Mouse (Mus musculus): ENCODE measurements around the gene Prkci. TPM values are rescaled to one million over a fixed set of nuclear protein-coding genes. Genes with fewer than 3 reads are reported as not detected.

Gene Prkci
- polyA plus RNA-seq, 1 experiment from 2014 or later = 15.1 TPM

- WGBS = 1% methylated on average over 4 of the region's 4 CpGs
- H3K9ac ChIP-seq = peak overlapping the region; percentile 93
- no peaks in the 10 kb centered on the region for H3K9me3 ChIP-seq (replicated peaks)
- H3K27ac ChIP-seq = peak overlapping the region; percentile 93
- peaks cover 37% of the 10 kb centered on the region for H3K4me1 ChIP-seq (replicated peaks)
- H3K4me2 ChIP-seq = peak overlapping the region; percentile 64
- peak overlapping the region; percentile 90 for H3K4me3 ChIP-seq
- H3K36me3 ChIP-seq = no peaks in the 10 kb centered on the region
- H3K27me3 ChIP-seq = no peaks in the 10 kb centered on the region
- ATAC-seq (replicated peaks; ENCODE audit: insufficient number of reproducible peaks, insufficient read depth, low FRiP score, low read depth) = no peak
Measured at GRCm38 (mm10) chr3:30996688-30997014, 1.1 kb downstream of the Prkci start.

- Histone ChIP-seq H3K27ac (peak overlapping the region; percentile 74), H3K4me3 (no peak overlapping the region), H3K9me3 (replicated peaks) (no peaks in the 10 kb centered on the region), H3K4me1 (replicated peaks) (peaks cover 37% of the 10 kb centered on the region), H3K4me2 (no peak overlapping the region), H3K36me3 (no peaks in the 10 kb centered on the region), H3K9ac (no peak overlapping the region), H3K27me3 (no peaks in the 10 kb centered on the region)
- ATAC-seq (replicated peaks; ENCODE audit: insufficient number of reproducible peaks, insufficient read depth, low FRiP score, low read depth) = no peak
- WGBS = 58% methylated on average over 10 of the region's 10 CpGs
Measured at GRCm38 (mm10) chr3:30999401-31000017, 4.0 kb downstream of the Prkci start.

DNA sequence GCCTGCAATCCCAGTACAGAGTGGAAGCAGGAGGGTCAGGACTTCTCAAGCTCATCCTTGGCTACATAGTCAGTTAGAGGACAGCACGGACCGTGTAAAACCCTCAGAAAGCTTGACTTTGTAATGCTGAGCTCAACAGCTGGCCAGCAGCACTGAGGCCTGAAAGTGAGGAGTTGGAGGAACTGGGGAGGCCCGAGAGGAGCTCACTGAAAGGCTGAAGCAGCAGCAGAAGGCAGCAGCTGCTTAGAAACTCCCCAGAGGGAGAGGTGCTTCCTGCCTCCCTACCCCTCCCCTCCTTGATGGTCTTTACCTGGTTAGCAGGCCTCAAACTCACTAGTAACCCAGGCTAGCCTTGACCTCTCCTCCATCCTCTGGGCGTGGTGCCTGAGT lies 4.5 kb downstream of the Prkci start:
- Histone ChIP-seq H3K27me3 (no peaks in the 10 kb centered on the region), H3K9me3 (replicated peaks) (no peaks in the 10 kb centered on the region), H3K4me1 (replicated peaks) (peaks cover 32% of the 10 kb centered on the region), H3K27ac (peak overlapping the region; percentile 74), H3K36me3 (no peaks in the 10 kb centered on the region), H3K4me3 (no peak overlapping the region), H3K4me2 (no peak overlapping the region), H3K9ac (no peak overlapping the region)
- ATAC-seq (replicated peaks; ENCODE audit: insufficient number of reproducible peaks, insufficient read depth, low FRiP score, low read depth) = no peak
- WGBS = 43% methylated on average over 4 of the region's 4 CpGs

GRCm38 (mm10) chr3:31001048-31001676 lies 5.6 kb downstream of the Prkci start:
- Histone ChIP-seq H3K36me3 (no peaks in the 10 kb centered on the region), H3K27me3 (no peaks in the 10 kb centered on the region), H3K4me1 (replicated peaks) (peaks cover 32% of the 10 kb centered on the region), H3K9me3 (replicated peaks) (no peaks in the 10 kb centered on the region), H3K27ac (no peak overlapping the region), H3K4me3 (no peak overlapping the region), H3K9ac (no peak overlapping the region), H3K4me2 (no peak overlapping the region)
- 60% methylated on average over 3 of the region's 3 CpGs for WGBS
- no peak for ATAC-seq (replicated peaks; ENCODE audit: insufficient number of reproducible peaks, insufficient read depth, low FRiP score, low read depth)

GRCm38 (mm10) chr3:31004320-31005209 lies 9.0 kb downstream of the Prkci start:
- Histone ChIP-seq H3K27ac (no peak overlapping the region), H3K9ac (no peak overlapping the region), H3K4me3 (no peak overlapping the region), H3K4me2 (no peak overlapping the region), H3K36me3 (no peaks in the 10 kb centered on the region), H3K9me3 (replicated peaks) (no peaks in the 10 kb centered on the region), H3K27me3 (no peaks in the 10 kb centered on the region), H3K4me1 (replicated peaks) (peaks cover 9% of the 10 kb centered on the region)
- ATAC-seq (replicated peaks; ENCODE audit: insufficient number of reproducible peaks, insufficient read depth, low FRiP score, low read depth) = no peak
- 75% methylated on average over 6 of the region's 6 CpGs for WGBS

GRCm38 (mm10) chr3:31014374-31014773 lies 18.8 kb downstream of the Prkci start:
- H3K9ac ChIP-seq = no peak overlapping the region
- no peaks in the 10 kb centered on the region for H3K36me3 ChIP-seq
- no peak overlapping the region for H3K4me2 ChIP-seq
- no peaks in the 10 kb centered on the region for H3K27me3 ChIP-seq
- H3K4me1 ChIP-seq (replicated peaks) = peaks cover 6% of the 10 kb centered on the region; the same call in 1 of the 2 replicates
- H3K27ac ChIP-seq = no peak overlapping the region
- no peak overlapping the region for H3K4me3 ChIP-seq
- no peak for ATAC-seq (replicated peaks; ENCODE audit: insufficient number of reproducible peaks, insufficient read depth, low FRiP score, low read depth)
- H3K9me3 ChIP-seq (replicated peaks) = no peaks in the 10 kb centered on the region
- WGBS = 80% methylated on average over 2 of the region's 2 CpGs

- no peak for ATAC-seq (replicated peaks; ENCODE audit: insufficient number of reproducible peaks, insufficient read depth, low FRiP score, low read depth)
- Histone ChIP-seq H3K27ac (0 out of 2 replicates have a peak overlapping the region, but pooled peaks have one; percentile 28), H3K9ac (no peak overlapping the region)
Measured at GRCm38 (mm10) chr3:31015682-31016443, 20.3 kb downstream of the Prkci start.

DNA sequence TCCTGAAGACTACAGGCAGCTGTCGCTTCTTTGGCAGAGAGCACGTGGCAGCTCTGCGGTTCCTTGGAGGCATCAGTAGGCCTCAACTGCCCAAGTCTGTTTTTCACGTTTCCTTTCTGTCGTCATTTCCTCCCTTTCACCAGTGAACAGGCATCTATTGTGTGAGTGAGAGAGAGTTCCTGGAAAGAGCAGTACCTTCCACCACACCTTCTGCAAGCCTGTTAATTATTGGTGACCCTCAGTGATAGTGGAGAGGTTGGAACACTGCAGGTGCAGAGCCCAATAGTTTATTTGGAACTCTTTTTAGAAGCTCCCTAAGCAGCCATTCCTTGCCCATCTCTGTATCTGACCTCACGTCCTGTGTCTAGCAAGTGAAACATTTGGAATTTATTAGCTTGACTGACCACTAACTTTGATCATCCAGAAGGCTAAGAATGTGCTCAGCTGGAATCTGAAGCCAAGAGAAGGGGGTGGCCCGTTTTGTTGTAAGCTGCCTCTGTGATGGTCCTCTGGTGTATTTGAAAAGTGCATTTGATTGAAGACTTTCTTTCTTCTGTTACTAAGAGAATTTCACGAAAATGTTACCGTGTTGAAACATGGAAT lies 21.1 kb downstream of the Prkci start:
- peaks cover 6% of the 10 kb centered on the region; the same call in 1 of the 2 replicates for H3K4me1 ChIP-seq (replicated peaks)
- H3K27ac ChIP-seq = no peak overlapping the region
- ATAC-seq (replicated peaks; ENCODE audit: insufficient number of reproducible peaks, insufficient read depth, low FRiP score, low read depth) = no peak
- H3K4me2 ChIP-seq = no peak overlapping the region
- peaks cover 2% of the 10 kb centered on the region; the same call in 1 of the 2 replicates for H3K36me3 ChIP-seq
- H3K4me3 ChIP-seq = no peak overlapping the region
- H3K9me3 ChIP-seq (replicated peaks) = no peaks in the 10 kb centered on the region
- no peaks in the 10 kb centered on the region for H3K27me3 ChIP-seq
- 45% methylated on average over 9 of the region's 9 CpGs for WGBS
- no peak overlapping the region for H3K9ac ChIP-seq

More at GRCm38 (mm10) chr3:31015682-31016443, 20.3 kb downstream of the Prkci start:
- Histone ChIP-seq H3K27me3 (no peaks in the 10 kb centered on the region), H3K4me1 (replicated peaks) (peaks cover 6% of the 10 kb centered on the region; the same call in 1 of the 2 replicates), H3K4me2 (no peak overlapping the region), H3K4me3 (no peak overlapping the region), H3K9me3 (replicated peaks) (no peaks in the 10 kb centered on the region), H3K36me3 (peaks cover 2% of the 10 kb centered on the region; the same call in 1 of the 2 replicates)
- 73% methylated on average over 10 of the region's 10 CpGs for WGBS

DNA sequence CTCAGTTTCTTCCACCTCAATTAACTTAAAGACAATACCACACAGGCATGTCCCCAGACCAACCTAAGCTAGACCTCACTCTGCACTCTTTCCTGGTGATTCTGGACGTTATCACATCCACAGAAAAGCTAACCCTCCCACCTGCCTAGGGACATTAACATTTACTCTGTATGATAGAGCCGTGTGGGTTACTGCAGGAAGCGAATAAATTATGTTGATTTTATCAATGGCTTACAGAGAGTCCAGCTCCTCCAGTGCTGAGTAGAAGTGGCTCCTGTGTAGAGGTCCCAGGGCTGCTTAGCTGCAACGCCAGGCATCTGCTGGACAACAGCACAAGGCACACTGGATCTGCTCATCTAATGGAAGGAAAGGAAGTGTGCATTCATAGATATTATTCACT lies 22.1 kb downstream of the Prkci start:
- WGBS = 64% methylated on average over 4 of the region's 4 CpGs
- Histone ChIP-seq H3K4me1 (replicated peaks) (peaks cover 14% of the 10 kb centered on the region; the same call in 1 of the 2 replicates), H3K36me3 (peaks cover 2% of the 10 kb centered on the region; the same call in 1 of the 2 replicates), H3K4me2 (no peak overlapping the region), H3K27me3 (no peaks in the 10 kb centered on the region), H3K9ac (no peak overlapping the region), H3K9me3 (replicated peaks) (no peaks in the 10 kb centered on the region), H3K27ac (no peak overlapping the region), H3K4me3 (no peak overlapping the region)
- no peak for ATAC-seq (replicated peaks; ENCODE audit: insufficient number of reproducible peaks, insufficient read depth, low FRiP score, low read depth)

GRCm38 (mm10) chr3:31019287-31019686 lies 23.7 kb downstream of the Prkci start:
- no peak overlapping the region for H3K4me2 ChIP-seq
- no peaks in the 10 kb centered on the region for H3K27me3 ChIP-seq
- H3K4me3 ChIP-seq = no peak overlapping the region
- peaks cover 2% of the 10 kb centered on the region; the same call in 1 of the 2 replicates for H3K36me3 ChIP-seq
- H3K9ac ChIP-seq = no peak overlapping the region
- H3K4me1 ChIP-seq (replicated peaks) = peaks cover 24% of the 10 kb centered on the region
- no peaks in the 10 kb centered on the region for H3K9me3 ChIP-seq (replicated peaks)
- WGBS = 85% methylated on average over 1 of the region's 1 CpGs
- H3K27ac ChIP-seq = no peak overlapping the region
- no peak for ATAC-seq (replicated peaks; ENCODE audit: insufficient number of reproducible peaks, insufficient read depth, low FRiP score, low read depth)
